Mouse (Mus musculus) CH12.LX (cell line): ENCODE data around the gene Pld2. TPM values are rescaled to one million over a fixed set of nuclear protein-coding genes. Genes with fewer than 3 reads are reported as not detected.

ENCODE experiments used
- DNase-seq: peaks from one replicate; pipeline ENCODE4 v3.0.0-alpha.2; 2013; ENCODE audit errors: extremely low read depth
- H3K27ac ChIP-seq: 2 replicates; pipeline ENCODE4 v1.5.1; 2012; ENCODE audit warnings: low read depth, mild to moderate bottlenecking, control low read depth, moderate library complexity; ENCODE audit not compliant: insufficient read depth
- H3K27me3 ChIP-seq: replicated peaks from 2 replicates; pipeline ENCODE3; 2012; ENCODE audit warnings: inconsistent platforms
- H3K36me3 ChIP-seq, 2 experiments: replicated peaks in 1 of 2; 2 replicates each; pipeline versions ENCODE3 to v1.6.1; 2012; ENCODE audit warnings: inconsistent platforms in 1 of 2, low read length in 1 of 2, mild to moderate bottlenecking in 1 of 2, mixed read lengths in 1 of 2, moderate library complexity in 1 of 2; ENCODE audit not compliant: control insufficient read depth in 1 of 2, insufficient read depth in 1 of 2
- H3K4me1 ChIP-seq, 2 experiments: 2 replicates each; pipeline ENCODE4 v1.6.1; 2012; ENCODE audit warnings: inconsistent platforms in 1 of 2, moderate library complexity in 1 of 2; ENCODE audit not compliant: insufficient read depth in 2 of 2, control insufficient read depth in 1 of 2
- H3K4me2 ChIP-seq: 2 replicates; pipeline ENCODE4 v1.6.1; 2012; ENCODE audit warnings: low read depth, mild to moderate bottlenecking, control low read depth; ENCODE audit not compliant: poor library complexity, insufficient read depth, severe bottlenecking
- H3K4me3 ChIP-seq, 3 experiments: fragments of 150-350 bp in 1 of 3; sonication (generic) in 1 of 3; replicated peaks in 1 of 3; 2 replicates each; pipeline versions ENCODE3 to v1.5.1; 2011 to 2012; ENCODE audit warnings: low read depth in 2 of 3, low read length in 2 of 3, mild to moderate bottlenecking in 2 of 3, moderate library complexity in 2 of 3, control low read depth in 1 of 3, improper control_type of control experiment in 1 of 3, inconsistent platforms in 1 of 3, mixed read lengths in 1 of 3; ENCODE audit not compliant: poor library complexity in 1 of 3
- H3K79me2 ChIP-seq: replicated peaks from 2 replicates; pipeline ENCODE4 v1.6.1; 2012; ENCODE audit warnings: mild to moderate bottlenecking, moderate library complexity; ENCODE audit not compliant: control insufficient read depth, poor library complexity, insufficient read depth, severe bottlenecking; ENCODE audit errors: extremely low read depth
- H3K9ac ChIP-seq: 2 replicates; pipeline ENCODE4 v1.6.1; 2012; ENCODE audit warnings: low read depth, mild to moderate bottlenecking, control low read depth, moderate library complexity; ENCODE audit not compliant: insufficient read depth
- H3K9me3 ChIP-seq: replicated peaks from 2 replicates; pipeline ENCODE3; 2012; ENCODE audit warnings: low read length, inconsistent platforms, mixed read lengths
- BHLHE40 ChIP-seq: IDR thresholded peaks from 2 replicates; pipeline ENCODE4 v1.6.1; 2011; ENCODE audit warnings: mild to moderate bottlenecking, low read depth, low read length, improper control_type of control experiment
- CHD1 ChIP-seq: IDR thresholded peaks from 2 replicates; pipeline ENCODE4 v1.6.1; 2012; ENCODE audit warnings: low read depth, low read length, improper control_type of control experiment, inconsistent platforms
- CHD2 ChIP-seq: IDR thresholded peaks from 2 replicates; pipeline ENCODE4 v1.6.1; 2011; ENCODE audit warnings: low read length, improper control_type of control experiment
- CTCF ChIP-seq, 2 experiments: IDR thresholded peaks in 1 of 2; conservative IDR thresholded peaks in 1 of 2; 2 replicates each; pipeline ENCODE4 v1.5.1; 2011 to 2012; ENCODE audit warnings: low read depth in 2 of 2, low read length in 2 of 2, improper control_type of control experiment in 1 of 2, inconsistent platforms in 1 of 2, mild to moderate bottlenecking in 1 of 2, moderate library complexity in 1 of 2
- EP300 ChIP-seq: IDR thresholded peaks from 2 replicates; pipeline ENCODE4 v1.6.1; 2011; ENCODE audit warnings: low read length, improper control_type of control experiment
- GABPA ChIP-seq: IDR thresholded peaks from 2 replicates; pipeline ENCODE4 v1.6.1; 2012; ENCODE audit warnings: low read depth, low read length, improper control_type of control experiment, inconsistent platforms; ENCODE audit not compliant: insufficient replicate concordance
- HCFC1 ChIP-seq: IDR thresholded peaks from 2 replicates; pipeline ENCODE4 v1.6.1; 2012; ENCODE audit warnings: low read depth, mild to moderate bottlenecking, inconsistent platforms, low read length, improper control_type of control experiment
- IRF4 ChIP-seq: IDR thresholded peaks from 2 replicates; pipeline ENCODE4 v1.6.1; 2014; ENCODE audit warnings: low read depth, mild to moderate bottlenecking, inconsistent platforms, low read length, improper control_type of control experiment
- MAFK ChIP-seq: IDR thresholded peaks from 2 replicates; pipeline ENCODE4 v1.6.1; 2011; ENCODE audit warnings: low read length, improper control_type of control experiment; ENCODE audit not compliant: insufficient replicate concordance
- MEF2A ChIP-seq: IDR thresholded peaks from 2 replicates; pipeline ENCODE4 v1.6.1; 2014; ENCODE audit warnings: low read depth, mild to moderate bottlenecking, inconsistent platforms, low read length, improper control_type of control experiment, borderline replicate concordance
- MXI1 ChIP-seq: IDR thresholded peaks from 2 replicates; pipeline ENCODE4 v1.6.1; 2011; ENCODE audit warnings: mild to moderate bottlenecking, low read depth, low read length, improper control_type of control experiment
- MYC ChIP-seq: IDR thresholded peaks from 2 replicates; pipeline ENCODE4 v1.6.1; 2011; ENCODE audit warnings: low read depth, mild to moderate bottlenecking, improper control_type of control experiment, low read length
- NELFE ChIP-seq: IDR thresholded peaks from 2 replicates; pipeline ENCODE4 v1.6.1; 2011; ENCODE audit warnings: low read depth, low read length, improper control_type of control experiment
- PAX5 ChIP-seq: IDR thresholded peaks from 2 replicates; pipeline ENCODE4 v1.6.1; 2012; ENCODE audit warnings: low read length, inconsistent platforms, mixed read lengths
- POLR2A ChIP-seq: IDR thresholded peaks from 2 replicates; pipeline ENCODE4 v1.6.1; 2011; ENCODE audit warnings: low read depth, mild to moderate bottlenecking, improper control_type of control experiment, low read length
- POLR2AphosphoS2 ChIP-seq: IDR thresholded peaks from 2 replicates; pipeline ENCODE4 v1.6.1; 2011; ENCODE audit warnings: low read depth, low read length, improper control_type of control experiment
- RAD21 ChIP-seq: IDR thresholded peaks from 2 replicates; pipeline ENCODE4 v1.6.1; 2011; ENCODE audit warnings: low read depth, mild to moderate bottlenecking, low read length, improper control_type of control experiment, moderate library complexity
- SIN3A ChIP-seq: IDR thresholded peaks from 2 replicates; pipeline ENCODE4 v1.6.1; 2012; ENCODE audit warnings: low read length, improper control_type of control experiment, inconsistent platforms
- SMC3 ChIP-seq: IDR thresholded peaks from 2 replicates; pipeline ENCODE4 v1.6.1; 2011; ENCODE audit warnings: low read depth, low read length, improper control_type of control experiment
- USF1 ChIP-seq: IDR thresholded peaks from 2 replicates; pipeline ENCODE4 v1.6.1; 2014; ENCODE audit warnings: low read depth, mild to moderate bottlenecking, inconsistent platforms, low read length, improper control_type of control experiment
- ZC3H11A ChIP-seq: IDR thresholded peaks from 2 replicates; pipeline ENCODE4 v1.6.1; 2012; ENCODE audit warnings: low read depth, mild to moderate bottlenecking, inconsistent platforms, low read length, improper control_type of control experiment
- ZKSCAN1 ChIP-seq: IDR thresholded peaks from 2 replicates; pipeline ENCODE4 v1.6.1; 2012; ENCODE audit warnings: low read depth, inconsistent platforms, low read length, improper control_type of control experiment, borderline replicate concordance
- ZMIZ1 ChIP-seq: IDR thresholded peaks from 2 replicates; pipeline ENCODE4 v1.6.1; 2012; ENCODE audit warnings: low read depth, mild to moderate bottlenecking, inconsistent platforms, low read length, improper control_type of control experiment
- ZNF384 ChIP-seq: IDR thresholded peaks from 2 replicates; pipeline ENCODE4 v1.6.1; 2012; ENCODE audit warnings: low read depth, low read length, improper control_type of control experiment, inconsistent platforms
- dilution Hi-C: fragments of 300-500 bp; cut with MboI; formaldehyde crosslinking; loops from 2 replicates; pipeline ENCODE4 v1.14.3; 2020; ENCODE audit warnings: low sequenced_read_pairs; ENCODE audit not compliant: extremely low pct_unique_long_range_greater_than_20kb, extremely low pct_ligation_motif_present
- in situ Hi-C: fragments of 300-500 bp; cut with MboI; formaldehyde crosslinking; loops from 3 replicates; pipeline ENCODE4 v1.14.3; 2019; ENCODE audit warnings: low sequenced_read_pairs, low pct_ligation_motif_present, low pct_unique_long_range_greater_than_20kb, mixed read lengths
- polyA plus RNA-seq: library from polyadenylated mRNA; unstranded; fragments of >175 nt; gene quantifications from 2 replicates; pipeline ENCODE4 v1.2.1, GENCODE M21; 2012; ENCODE audit warnings: low read depth; ENCODE audit not compliant: insufficient read length
- total RNA-seq, 2 experiments: library from RNA; depleted of rRNA; stranded (reverse); fragments of 300-350 nt in 1 of 2; fragments of >200 nt in 1 of 2; gene quantifications; 2 replicates each; pipeline ENCODE4 v1.2.3; 2012 to 2014

Pld2 gene
- total and polyA plus RNA-seq, 3 experiments, result 3.4 to 6.7 (median 4.8) TPM

DNA sequence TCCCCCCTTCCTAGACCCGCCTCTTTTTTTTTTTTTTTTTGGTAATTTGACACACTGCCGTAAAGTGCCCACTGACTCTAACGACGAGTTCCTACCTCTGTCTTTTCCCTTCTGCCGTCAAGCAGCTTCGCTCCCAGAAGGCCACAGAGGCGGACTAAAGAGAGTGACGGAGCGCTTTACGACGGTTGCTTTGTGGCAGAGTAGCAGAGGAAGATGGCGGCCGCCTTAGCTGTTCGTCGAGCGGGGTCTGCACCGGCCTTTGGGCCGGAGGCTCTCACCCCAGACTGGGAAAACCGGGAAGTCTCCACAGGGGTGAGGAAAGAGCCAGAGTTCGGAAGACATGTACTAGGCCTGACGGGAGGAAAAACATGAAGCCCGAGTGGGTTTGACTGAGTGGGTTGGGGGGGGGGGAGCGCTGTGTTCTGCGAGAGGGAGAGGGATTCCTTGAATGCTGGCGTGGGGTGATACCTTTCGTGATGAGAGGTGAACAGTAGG, 14.6 kb upstream of the Pld2 start, which contains the start of gene Psmb6 (continued):
- peak; percentile 90 for TF ChIP-seq IRF4
- no peak for TF ChIP-seq PAX5
- TF ChIP-seq POLR2AphosphoS2, result peak; percentile 95
- TF ChIP-seq MXI1, result peak; percentile 61; the same call in 1 of the 2 replicates
- TF ChIP-seq HCFC1, result peak; percentile 98
- TF ChIP-seq EP300, result no peak
- TF ChIP-seq ZKSCAN1, result no peak; the same call in 1 of the 2 replicates
- TF ChIP-seq POLR2A, result peak; percentile 98
- TF ChIP-seq NELFE, result peak; percentile 96
- TF ChIP-seq MYC, result no peak
- no peak for TF ChIP-seq ZC3H11A
- 0 out of 2 replicates have a peak, but pooled peaks have one; percentile 64 for TF ChIP-seq CHD2

DNA sequence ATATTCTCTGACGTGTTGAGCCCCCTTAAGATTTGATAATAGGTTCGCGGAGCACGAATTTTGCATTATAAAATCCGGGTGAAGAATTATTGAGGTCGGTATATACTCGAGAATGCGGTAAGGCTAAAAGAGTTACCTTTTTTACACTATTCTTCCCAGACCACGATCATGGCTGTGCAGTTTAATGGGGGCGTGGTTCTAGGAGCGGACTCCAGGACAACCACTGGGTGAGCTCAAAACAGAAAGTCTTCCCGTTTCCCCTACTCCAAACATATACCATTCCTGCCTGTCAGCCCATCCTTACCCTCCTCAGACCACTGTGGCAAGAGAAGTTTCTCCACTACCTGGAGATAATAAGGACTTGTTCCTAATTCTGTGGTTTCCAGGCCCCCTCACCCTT, 14.1 kb upstream of the Pld2 start:
- peaks cover 15 to 48% of the 10 kb centered on the region in 2 experiments for H3K4me1 ChIP-seq
- peaks cover 24 to 38% of the 10 kb centered on the region in 2 experiments for H3K36me3 ChIP-seq
- in situ Hi-C loops (loop anchor here (5.0 kb wide), 1 partner anchor 37 kb away; the partner anchor contains the start of gene Mink1), dilution Hi-C loops (no loop called here)
- H3K9me3 ChIP-seq, result no peaks in the 10 kb centered on the region
- no peak overlapping the region for H3K27ac ChIP-seq
- peak overlapping the region; percentile 69 to 96 (median 76) for H3K4me3 ChIP-seq
- peak overlapping the region; percentile 94 for H3K9ac ChIP-seq
- TF ChIP-seq SMC3 (no peak), MXI1 (peak; percentile 5; the same call in 1 of the 2 replicates)
- H3K79me2 ChIP-seq, result peaks cover 12% of the 10 kb centered on the region
- H3K27me3 ChIP-seq, result no peaks in the 10 kb centered on the region
- H3K4me2 ChIP-seq, result peak overlapping the region; percentile 80
- no peak for DNase-seq

- H3K27ac ChIP-seq, result no peak overlapping the region
- peaks cover 24 to 38% of the 10 kb centered on the region in 2 experiments for H3K36me3 ChIP-seq
- TF ChIP-seq POLR2A (no peak), ZMIZ1 (no peak), ZNF384 (no peak), CHD2 (no peak), USF1 (no peak), MYC (no peak), CTCF (conservative IDR thresholded peaks at IDR 0.05 in 1 of 2, IDR thresholded peaks at IDR 0.05 in 1 of 2; ENCODE audit: low read depth in 2 of 2, low read length in 2 of 2) (no peak), MAFK (no peak), BHLHE40 (no peak), SIN3A (no peak), GABPA (no peak), MEF2A (no peak), MXI1 (no peak), RAD21 (no peak), ZC3H11A (no peak), CHD1 (no peak), POLR2AphosphoS2 (no peak)
- TF ChIP-seq, all 38 proteins: peak for 0
- H3K4me2 ChIP-seq, result peak overlapping the region; percentile 80
- dilution Hi-C loops (no loop called here), in situ Hi-C loops (loop anchor here (5.0 kb wide), 1 partner anchor 36 kb away; the partner anchor contains the start of gene Mink1)
- no peak for DNase-seq
- peak overlapping the region; percentile 69 to 96 (median 76) for H3K4me3 ChIP-seq
- H3K9me3 ChIP-seq, result no peaks in the 10 kb centered on the region
- peak overlapping the region; percentile 94 for H3K9ac ChIP-seq
- H3K4me1 ChIP-seq, result peaks cover 15 to 50% of the 10 kb centered on the region in 2 experiments
- no peaks in the 10 kb centered on the region for H3K27me3 ChIP-seq
- H3K79me2 ChIP-seq, result peaks cover 12% of the 10 kb centered on the region
Measured at GRCm38 (mm10) chr11:70526211-70526610, 13.7 kb upstream of the Pld2 start.
